Mouse (Mus musculus): ENCODE results near the gene Tefm.
"Not testable (repeated sequence)": the region's sequence is repeated elsewhere in the genome, so short reads cannot be mapped to it uniquely, and the experiment has no call there.

Gene Tefm

DNA sequence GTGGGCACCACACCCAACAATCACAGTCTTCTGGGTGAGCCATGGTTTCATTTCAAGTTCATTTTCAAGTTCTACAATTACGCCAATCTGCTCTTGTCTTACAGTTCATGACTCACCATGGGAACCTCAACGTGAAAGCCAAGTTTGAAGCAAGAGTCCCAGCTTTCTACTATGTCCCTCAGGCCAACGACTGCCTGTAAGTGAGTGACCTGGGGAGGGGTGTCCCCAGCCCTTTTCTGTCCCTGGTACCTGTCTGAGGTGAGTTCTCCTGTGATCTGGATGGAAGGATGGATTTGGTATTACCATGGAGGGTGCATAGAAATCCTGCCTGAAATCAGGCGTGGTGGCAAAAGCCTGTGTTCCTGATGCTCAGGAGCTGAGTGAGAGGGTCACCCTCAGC is 14.9 kb upstream of the Tefm start:
- DNase-seq (ENCODE audit: low spot score in 2 of 2), result no peak

DNA sequence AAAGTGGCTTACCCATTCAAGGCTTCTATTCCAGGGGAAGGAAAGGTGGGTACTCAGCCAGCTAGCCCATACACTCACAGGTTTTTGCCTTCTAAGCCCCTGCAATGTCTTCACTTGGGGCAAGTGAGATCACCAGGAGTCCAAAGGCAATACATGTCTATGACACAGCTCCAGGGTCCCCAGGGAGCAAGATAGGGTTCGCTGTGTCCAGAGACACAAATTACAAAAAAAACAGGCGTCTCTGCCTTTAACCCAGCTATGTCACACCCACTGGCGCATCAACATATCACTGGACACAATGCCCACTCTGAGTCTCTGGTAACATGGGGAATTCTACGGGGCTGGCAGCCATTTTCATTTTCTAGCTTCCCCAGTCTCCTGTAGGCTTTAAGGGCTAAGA is 14.0 kb upstream of the Tefm start:
- DNase-seq (ENCODE audit: low spot score in 2 of 2), result no peak

- no peak for DNase-seq (ENCODE audit: low spot score in 2 of 2)
Observed at GRCm38 (mm10) chr11:80155541-80155940, 13.6 kb upstream of the Tefm start.

- DNase-seq (ENCODE audit: low spot score in 2 of 2), result no peak
Observed at GRCm38 (mm10) chr11:80154501-80154900, 12.5 kb upstream of the Tefm start.

DNA sequence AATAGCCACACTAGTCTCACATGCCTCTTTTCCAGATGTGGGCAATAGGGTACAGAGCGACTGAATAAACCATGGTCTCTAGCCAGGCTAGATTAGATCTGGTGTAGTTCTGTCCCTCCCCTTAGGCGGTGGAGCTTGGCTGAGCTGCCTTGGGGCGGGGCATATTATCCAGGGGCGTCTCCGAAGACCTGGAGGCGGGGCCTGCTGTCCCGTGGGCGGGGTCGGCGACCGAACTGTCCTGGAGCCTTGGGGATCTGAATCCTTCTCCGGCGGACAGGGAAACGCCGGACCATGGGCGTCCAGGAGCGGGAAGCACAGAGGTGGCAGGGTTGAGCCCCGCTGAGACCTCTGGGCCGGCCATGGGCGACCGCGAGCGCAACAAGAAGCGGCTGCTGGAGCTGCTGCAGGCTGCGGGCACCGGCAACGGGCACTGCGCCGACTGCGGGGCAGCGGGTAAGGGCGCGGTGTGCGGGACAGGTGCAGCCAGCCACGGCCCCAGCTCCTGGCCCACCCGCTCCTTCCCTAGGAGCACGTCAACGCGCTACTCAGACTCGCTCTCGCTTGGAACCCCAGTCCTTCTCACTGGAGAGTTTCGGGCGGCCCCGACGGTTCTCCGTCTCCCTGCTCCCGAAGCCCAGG is 12.0 kb upstream of the Tefm start, which contains the start of gene Adap2:
Gene Adap2 (plus strand): TSS at position 249 of the 639 bp plus-strand sequence.
- DNase-seq (ENCODE audit: low spot score in 2 of 2), result peak; percentile 36 to 50

GRCm38 (mm10) chr11:80152376-80152775 is 10.4 kb upstream of the Tefm start:
- DNase-seq (ENCODE audit: low spot score in 2 of 2), result no peak

- no peak for DNase-seq (ENCODE audit: low spot score in 2 of 2)
Observed at GRCm38 (mm10) chr11:80151541-80151940, 9.6 kb upstream of the Tefm start.

DNA sequence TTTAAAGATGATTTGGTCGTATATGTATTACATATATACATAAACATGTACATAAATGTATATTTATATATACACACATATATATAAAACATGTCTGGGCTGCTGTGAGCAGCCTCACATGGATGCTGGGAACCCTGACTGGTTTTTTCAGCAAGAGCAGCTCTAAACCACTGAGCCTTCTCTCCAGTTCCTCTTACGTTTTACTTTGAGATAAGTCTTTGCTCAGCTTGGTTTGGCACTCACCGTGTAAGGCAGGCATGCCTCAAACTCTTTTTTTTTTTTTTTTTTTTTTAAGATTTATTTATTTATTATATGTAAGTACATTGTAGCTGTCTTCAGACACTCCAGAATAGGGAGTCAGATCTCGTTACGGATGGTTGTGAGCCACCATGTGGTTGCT is 8.6 kb upstream of the Tefm start:
- DNase-seq (ENCODE audit: low spot score in 2 of 2), result no peak

DNA sequence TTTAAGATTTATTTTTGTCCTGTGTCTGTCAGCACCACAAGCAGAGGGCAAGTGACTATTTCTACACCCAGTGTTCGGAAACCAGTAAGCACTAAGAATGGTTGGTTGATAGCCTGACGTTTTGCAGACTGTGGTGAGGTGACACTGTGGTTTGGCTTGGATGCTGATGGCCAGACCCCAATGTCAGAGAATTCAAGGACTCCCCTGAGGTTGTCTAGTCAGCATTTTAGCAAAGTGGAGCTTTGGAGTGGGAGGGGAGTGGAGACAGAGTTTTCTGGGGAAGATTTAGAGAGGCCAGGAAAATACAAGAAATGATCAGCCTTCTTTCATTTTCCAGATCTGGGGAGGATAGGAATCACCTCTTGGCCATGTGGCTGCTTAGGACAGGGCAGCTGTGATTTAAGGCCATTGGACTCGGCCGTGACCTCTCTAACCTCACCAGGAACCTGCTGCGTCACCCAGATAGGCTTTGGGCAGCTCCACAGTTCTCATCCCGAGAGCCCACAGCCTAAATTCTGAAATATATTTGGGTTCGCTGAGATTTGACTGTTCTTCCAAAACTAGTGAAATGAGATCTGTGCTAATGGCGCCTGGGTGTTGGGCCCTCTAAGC is 7.5 kb upstream of the Tefm start:
- no peak for DNase-seq (ENCODE audit: low spot score in 2 of 2)

DNA sequence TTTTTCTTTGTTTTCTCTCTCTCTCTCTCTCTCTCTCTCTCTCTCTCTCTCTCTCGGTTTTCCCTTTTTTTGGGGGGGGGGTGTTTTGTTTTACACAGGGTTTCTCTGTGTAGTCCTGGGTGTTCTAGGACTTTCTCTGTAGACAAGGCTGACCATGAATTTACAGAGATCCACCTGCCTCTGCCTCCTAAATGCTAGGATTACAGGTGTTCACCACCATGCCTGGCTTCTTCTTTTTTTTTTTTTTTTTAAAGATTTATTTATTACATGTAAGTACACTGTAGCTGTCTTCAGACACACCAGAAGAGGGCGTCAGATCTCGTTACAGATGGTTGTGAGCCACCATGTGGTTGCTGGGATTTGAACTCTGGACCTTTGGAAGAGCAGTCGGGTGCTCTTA is 7.0 kb upstream of the Tefm start:
- DNase-seq (ENCODE audit: low spot score in 2 of 2), result not testable (repeated sequence)

DNA sequence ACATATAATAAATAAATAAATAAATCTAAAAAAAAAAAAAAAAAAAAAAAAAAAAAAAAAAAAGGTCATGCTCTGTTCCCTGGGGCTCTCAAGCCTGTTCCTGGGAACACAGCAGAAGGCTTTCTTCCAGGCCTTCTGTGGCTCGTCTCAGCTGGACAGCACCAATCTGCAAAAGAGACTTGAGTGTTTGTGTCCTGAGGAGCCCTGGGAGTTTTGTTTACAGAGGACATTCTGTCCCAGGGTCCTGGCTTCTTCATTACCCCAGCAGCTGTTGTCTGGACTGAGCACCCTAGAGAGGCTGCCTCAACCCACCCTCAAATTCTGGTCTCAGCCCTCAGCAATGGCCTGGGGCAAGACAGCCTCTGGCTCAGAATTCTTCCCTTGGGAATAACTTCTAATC is 6.3 kb upstream of the Tefm start:
- DNase-seq (ENCODE audit: low spot score in 2 of 2), result no peak

- DNase-seq (ENCODE audit: low spot score in 2 of 2), result no peak
Observed at GRCm38 (mm10) chr11:80147748-80148147, 5.8 kb upstream of the Tefm start.

GRCm38 (mm10) chr11:80145787-80146275 is 3.9 kb upstream of the Tefm start:
- DNase-seq (ENCODE audit: low spot score in 2 of 2), result no peak

GRCm38 (mm10) chr11:80142872-80143271 is 897 bp upstream of the Tefm start:
- no peak for DNase-seq (ENCODE audit: low spot score in 2 of 2)

DNA sequence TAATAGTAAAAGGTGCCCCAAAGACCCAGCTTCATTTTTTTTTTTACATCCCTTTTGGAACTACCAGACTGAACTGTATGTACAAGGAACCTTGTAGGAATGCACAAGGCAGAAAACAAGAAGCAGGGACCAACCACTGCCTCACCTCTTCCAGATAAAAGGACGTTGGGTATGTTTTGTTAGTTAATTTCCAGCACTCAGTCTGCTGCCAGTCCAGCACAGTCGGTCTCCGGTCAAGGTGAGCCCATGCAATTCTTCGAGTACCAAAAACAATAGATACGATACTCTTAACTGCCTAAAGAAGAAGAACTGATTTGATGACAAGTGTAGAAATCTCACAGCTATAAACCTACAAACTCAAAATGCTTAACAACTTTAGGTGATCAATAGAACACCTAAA is 4.2 kb downstream of the Tefm start:
- DNase-seq (ENCODE audit: low spot score in 2 of 2), result no peak

DNA sequence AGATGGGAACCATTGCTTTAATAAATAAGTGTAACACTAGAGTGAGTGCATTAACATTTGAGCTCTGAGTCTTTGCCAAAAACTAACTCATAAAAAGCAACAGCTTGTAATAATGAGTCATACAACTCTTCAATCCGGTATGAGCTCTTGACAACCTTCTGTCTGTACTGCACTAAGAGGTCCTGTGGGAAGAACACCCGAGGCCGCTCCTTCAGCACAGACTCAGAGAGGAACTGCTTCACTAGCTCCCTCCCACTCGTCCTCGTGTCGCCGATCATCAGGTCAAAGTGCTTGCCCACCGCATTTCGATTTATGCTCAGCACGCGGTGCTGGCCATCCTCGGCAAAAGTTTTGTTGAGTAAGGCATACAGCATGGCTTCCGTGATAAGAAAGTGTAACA is 5.2 kb downstream of the Tefm start:
- DNase-seq (ENCODE audit: low spot score in 2 of 2), result no peak

GRCm38 (mm10) chr11:80135954-80136683 is 5.9 kb downstream of the Tefm start:
- no peak for DNase-seq (ENCODE audit: low spot score in 2 of 2)

DNA sequence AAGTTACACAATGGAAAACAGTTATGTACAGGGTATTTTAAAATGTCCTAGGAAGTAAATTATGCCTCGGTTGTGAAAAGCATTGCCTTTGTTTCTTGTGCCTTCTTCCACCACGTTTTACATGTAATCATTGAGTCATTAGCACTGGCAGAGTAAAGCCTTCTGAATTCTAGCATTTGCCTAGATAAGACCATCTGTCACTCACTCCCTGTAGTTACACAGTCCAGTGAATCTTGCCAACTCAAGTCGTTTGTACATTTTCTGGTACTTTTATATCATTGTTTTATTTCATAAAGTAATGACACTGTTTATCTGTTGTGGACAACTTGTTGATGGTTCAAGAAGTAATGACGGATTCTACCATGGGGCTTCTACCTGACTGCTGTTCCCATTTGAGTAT is 7.2 kb downstream of the Tefm start:
- no peak for DNase-seq (ENCODE audit: low spot score in 2 of 2)

GRCm38 (mm10) chr11:80132050-80132449 is 9.9 kb downstream of the Tefm start:
- DNase-seq (ENCODE audit: low spot score in 2 of 2), result no peak

DNA sequence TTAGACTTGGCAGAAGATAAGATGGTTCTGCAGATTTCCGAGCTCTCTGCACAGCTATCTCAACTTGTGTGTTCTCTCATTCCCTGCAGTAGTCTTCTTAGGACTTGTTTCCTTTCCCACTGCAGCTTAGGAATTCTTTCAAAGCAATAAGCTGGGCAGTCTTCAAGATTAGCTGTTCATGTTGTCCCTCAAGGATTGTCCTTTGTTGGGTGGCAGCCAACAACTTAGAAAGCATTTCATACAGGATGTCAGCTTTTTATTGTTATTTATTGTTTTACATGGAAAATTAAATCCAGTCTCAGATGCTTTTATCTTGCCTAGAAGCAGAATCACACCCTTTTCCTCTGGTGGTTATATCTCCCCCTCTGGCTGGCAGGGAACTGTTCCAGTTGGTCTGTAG is 25.6 kb downstream of the Tefm start:
- DNase-seq (ENCODE audit: low spot score in 2 of 2), result no peak

DNA sequence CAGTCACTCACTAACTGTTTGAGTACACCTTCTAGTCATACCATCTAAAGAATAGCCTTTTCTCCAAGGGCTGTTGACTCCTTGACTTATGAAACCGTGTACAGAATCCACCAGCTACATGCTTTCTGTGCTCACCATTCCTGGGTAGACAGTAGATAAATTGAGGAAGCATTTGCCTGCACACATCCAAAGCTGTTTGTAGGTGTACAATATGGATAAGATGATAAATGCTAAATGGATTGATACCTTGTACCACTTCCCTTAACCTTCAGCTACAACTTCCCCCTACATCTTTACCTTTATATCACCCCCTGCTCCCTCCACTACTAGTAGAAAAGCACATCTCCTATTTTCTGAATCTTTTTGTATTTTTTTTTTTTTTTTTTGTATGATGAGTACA is 37.6 kb downstream of the Tefm start:
- DNase-seq (ENCODE audit: low spot score in 2 of 2), result no peak

DNA sequence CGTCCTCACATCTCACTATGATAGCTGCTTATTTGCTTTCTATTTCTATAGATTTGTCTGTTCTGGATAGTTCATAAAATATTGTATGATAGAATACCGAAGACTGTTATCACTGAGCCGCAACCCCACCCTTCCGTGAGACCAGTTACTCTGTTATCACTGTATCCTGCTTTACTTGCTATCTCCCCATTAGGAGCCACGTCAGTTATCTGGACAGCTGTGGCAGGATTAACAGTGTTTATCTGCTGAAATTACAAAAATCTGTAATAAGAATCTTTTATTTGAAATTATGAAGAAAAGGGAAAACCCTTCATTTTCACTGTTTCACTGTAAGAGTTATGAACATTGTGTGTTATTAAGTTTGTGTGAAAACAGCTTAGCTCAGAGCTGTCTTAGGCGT is 40.7 kb downstream of the Tefm start:
- DNase-seq (ENCODE audit: low spot score in 2 of 2), result no peak

DNA sequence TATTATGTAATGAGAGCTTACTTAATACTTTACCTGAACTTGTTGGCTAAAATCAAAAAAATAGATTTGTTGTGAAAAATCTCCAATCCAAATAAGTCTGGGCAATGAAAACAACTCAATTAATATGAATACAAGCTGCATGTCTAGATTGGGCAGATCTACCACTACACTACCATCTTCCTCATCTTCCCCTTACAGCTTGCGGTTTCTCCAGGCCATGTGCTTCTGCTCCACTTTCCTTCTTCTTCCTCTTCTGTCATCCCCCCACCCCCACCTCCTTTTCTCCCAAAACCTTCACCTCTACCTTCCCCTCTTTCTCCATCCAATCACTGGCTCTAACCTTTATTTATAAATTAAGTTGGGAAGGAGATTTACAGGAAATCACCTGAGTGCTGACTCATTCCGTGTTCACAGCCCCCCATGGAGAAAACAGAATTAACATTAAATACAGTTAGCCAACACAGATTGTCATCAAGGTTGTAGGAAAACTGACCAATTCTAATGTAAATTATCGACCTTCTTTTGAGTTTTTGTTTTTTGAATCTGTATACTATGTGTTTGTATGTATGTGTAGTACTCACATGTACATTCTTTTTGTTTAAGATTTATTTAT is 43.4 kb downstream of the Tefm start:
- DNase-seq (ENCODE audit: low spot score in 2 of 2), result no peak

Measured in right cerebral cortex, postnatal 36 days (tissue).